Mouse (Mus musculus) heart, postnatal 36 days (tissue): ENCODE measurements at regions not wholly inside any gene's neighbourhood (a gene's known extent, or its start where the extent isn't known, plus 50 kb on each side); places are given as distances from the start of the nearest gene placed in this dataset.
"Not testable (repeated sequence)": the region's sequence is repeated elsewhere in the genome, so short reads cannot be mapped to it uniquely, and the experiment has no call there.

Experiments used
- DNase-seq, 2 experiments: peaks; one replicate each; pipeline ENCODE4 v3.0.0; 2021 to 2022
- intact Hi-C: fragments of 180-260 bp; cut with DNase I; formaldehyde crosslinking; loops from one replicate; pipeline ENCODE4 v1.15.1; 2025

DNA sequence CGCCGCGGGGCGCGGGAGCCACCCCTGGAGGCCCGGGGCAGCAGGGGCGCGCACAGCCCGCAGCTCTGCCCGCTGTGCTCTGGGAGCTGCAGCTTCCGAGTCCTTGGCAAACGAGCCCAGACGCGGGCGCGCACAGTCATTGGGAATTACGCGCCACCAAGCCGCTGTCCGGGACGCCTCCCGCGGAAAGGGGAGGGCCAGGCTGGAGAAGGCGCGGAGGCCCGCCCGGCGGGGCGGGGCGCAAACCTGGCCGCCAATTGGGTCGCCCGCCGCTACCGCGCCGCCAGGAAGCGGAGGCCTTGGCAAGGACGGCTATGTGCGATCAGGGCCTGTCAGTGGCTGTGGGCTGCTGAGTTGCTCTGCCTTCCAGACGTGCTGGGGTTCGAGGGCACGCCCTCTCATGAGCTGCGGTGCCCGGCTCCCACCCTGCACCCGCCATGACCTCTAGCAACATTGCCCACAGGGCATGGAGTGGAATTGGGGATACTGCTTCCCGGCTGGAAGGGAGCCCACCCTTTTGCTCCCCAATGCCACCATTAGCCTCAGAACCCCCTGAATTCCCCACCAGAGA lies 739.1 kb upstream of the Ywhaq start:
- peak; percentile 3 to 10 for DNase-seq
- intact Hi-C loops: not testable (repeated sequence)

DNA sequence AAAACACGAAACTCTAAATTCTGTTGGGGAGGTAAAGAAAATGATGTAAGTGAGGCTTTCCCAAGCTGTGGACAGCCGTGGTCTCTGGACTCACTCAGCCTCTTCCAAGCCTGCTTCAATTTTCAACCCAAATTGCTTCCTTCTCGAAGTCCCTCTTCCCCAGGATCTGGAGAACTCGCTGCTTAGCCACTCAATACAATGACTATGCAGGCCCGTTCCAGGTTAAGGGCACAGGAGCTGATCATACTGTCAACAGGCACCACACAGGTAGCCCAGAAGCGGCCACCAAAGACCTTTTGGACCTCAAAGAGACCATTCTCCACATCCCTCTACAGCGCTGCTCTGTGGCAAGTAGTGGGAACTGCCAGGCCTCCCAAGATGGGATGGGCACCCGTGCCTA lies 737.9 kb upstream of the Ywhaq start:
- intact Hi-C loops: not testable (repeated sequence)

More for the DNA sequence above, 737.9 kb upstream of the Ywhaq start:
- DNase-seq: not testable (repeated sequence)
